Mouse (Mus musculus): ENCODE data around the gene Rad51b. TPM values are rescaled to one million over a fixed set of nuclear protein-coding genes. Genes with fewer than 3 reads are reported as not detected.
"Not testable (repeated sequence)": the region's sequence is repeated elsewhere in the genome, so short reads cannot be mapped to it uniquely, and the experiment has no call there.

Gene Rad51b
- polyA plus RNA-seq, 1 experiment from 2014 or later, result 8.0 TPM

DNA sequence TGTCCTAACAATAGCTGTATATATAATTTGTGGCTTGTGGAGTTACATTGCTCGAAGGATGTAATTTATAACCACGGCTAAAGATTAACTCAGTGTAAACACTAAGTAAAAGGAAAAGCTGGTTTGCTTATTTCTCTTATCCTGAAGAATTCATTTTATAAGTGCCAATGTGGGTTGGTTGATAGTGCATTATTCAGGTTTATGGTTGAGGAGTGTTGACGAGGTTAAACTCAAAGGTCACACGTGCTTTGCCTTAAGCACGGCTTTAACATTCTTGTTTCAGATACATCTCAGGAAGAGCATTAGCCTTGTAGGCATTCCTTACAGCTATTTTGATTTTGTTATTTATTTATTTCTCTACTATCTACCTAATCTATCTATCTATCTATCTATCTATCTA is 20.3 kb downstream of the Rad51b start:
- no peak for DNase-seq (ENCODE audit: low spot score)
- no peak for ATAC-seq (replicated peaks; ENCODE audit: low FRiP score)
- Histone ChIP-seq H3K36me3 (ENCODE audit: control insufficient read depth, insufficient read depth, low read length) (no peaks in the 10 kb centered on the region), H3K4me1 (replicated peaks; ENCODE audit: control insufficient read depth, insufficient read depth, low read length) (no peaks in the 10 kb centered on the region), H3K9ac (ENCODE audit: low read length) (no peak overlapping the region), H3K27me3 (ENCODE audit: control insufficient read depth, insufficient read depth, low read length) (no peaks in the 10 kb centered on the region), H3K4me3 (ENCODE audit: low read depth, low read length) (no peak overlapping the region), H3K4me2 (ENCODE audit: low read depth, low read length, severe bottlenecking) (no peak overlapping the region), H3K27ac (ENCODE audit: low read depth, low read length) (no peak overlapping the region), H3K9me3 (ENCODE audit: control insufficient read depth, low read length) (no peaks in the 10 kb centered on the region)
- 95% methylated on average over 5 of the region's 5 CpGs for WGBS

DNA sequence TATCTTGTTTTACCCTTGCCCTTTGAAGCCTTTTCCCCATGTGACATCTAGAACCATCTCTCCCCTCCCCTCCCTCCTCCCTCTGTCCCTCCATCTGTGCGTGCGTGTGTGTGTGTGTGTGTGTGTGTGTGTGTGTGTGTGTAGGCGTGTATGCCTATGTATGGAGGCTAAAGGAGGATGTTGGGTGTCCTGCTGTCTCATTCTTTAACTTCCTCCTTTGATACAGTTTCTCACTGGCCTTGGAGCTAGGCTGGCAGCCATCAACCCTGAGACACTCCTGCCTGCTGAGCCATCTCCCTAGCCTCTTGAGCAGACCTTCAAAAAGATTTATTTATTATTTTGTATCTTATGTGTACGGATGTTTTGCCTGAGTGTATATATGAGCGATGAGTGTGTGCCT is 23.8 kb downstream of the Rad51b start:
- no peaks in the 10 kb centered on the region for H3K4me1 ChIP-seq (replicated peaks; ENCODE audit: control insufficient read depth, insufficient read depth, low read length)
- 90% methylated on average over 5 of the region's 5 CpGs for WGBS
- ATAC-seq (replicated peaks; ENCODE audit: low FRiP score) (no peak), DNase-seq (ENCODE audit: low spot score) (no peak)
- no peak overlapping the region for H3K4me3 ChIP-seq (ENCODE audit: low read depth, low read length)
- no peak overlapping the region for H3K4me2 ChIP-seq (ENCODE audit: low read depth, low read length, severe bottlenecking)
- no peaks in the 10 kb centered on the region for H3K27me3 ChIP-seq (ENCODE audit: control insufficient read depth, insufficient read depth, low read length)
- H3K36me3 ChIP-seq (ENCODE audit: control insufficient read depth, insufficient read depth, low read length), result no peaks in the 10 kb centered on the region
- no peak overlapping the region for H3K9ac ChIP-seq (ENCODE audit: low read length)
- no peaks in the 10 kb centered on the region for H3K9me3 ChIP-seq (ENCODE audit: control insufficient read depth, low read length)
- no peak overlapping the region for H3K27ac ChIP-seq (ENCODE audit: low read depth, low read length)

GRCm38 (mm10) chr12:79322539-79322938 is 25.5 kb downstream of the Rad51b start:
- DNase-seq (ENCODE audit: low spot score), result not testable (repeated sequence)

GRCm38 (mm10) chr12:79326236-79326635 is 29.2 kb downstream of the Rad51b start:
- WGBS, result 79% methylated on average over 2 of the region's 2 CpGs
- H3K4me1 ChIP-seq (replicated peaks; ENCODE audit: control insufficient read depth, insufficient read depth, low read length), result no peaks in the 10 kb centered on the region
- no peak for ATAC-seq (replicated peaks; ENCODE audit: low FRiP score)
- no peak overlapping the region for H3K4me3 ChIP-seq (ENCODE audit: low read depth, low read length)
- DNase-seq (ENCODE audit: low spot score), result no peak
- H3K27ac ChIP-seq (ENCODE audit: low read depth, low read length), result no peak overlapping the region
- H3K9ac ChIP-seq (ENCODE audit: low read length), result no peak overlapping the region
- H3K27me3 ChIP-seq (ENCODE audit: control insufficient read depth, insufficient read depth, low read length), result no peaks in the 10 kb centered on the region
- H3K9me3 ChIP-seq (ENCODE audit: control insufficient read depth, low read length), result no peaks in the 10 kb centered on the region
- H3K36me3 ChIP-seq (ENCODE audit: control insufficient read depth, insufficient read depth, low read length), result no peaks in the 10 kb centered on the region
- H3K4me2 ChIP-seq (ENCODE audit: low read depth, low read length, severe bottlenecking), result no peak overlapping the region

More at GRCm38 (mm10) chr12:79322539-79322938, 25.5 kb downstream of the Rad51b start:
- not testable (repeated sequence) for H3K4me3 ChIP-seq (ENCODE audit: low read depth, low read length); H3K27ac ChIP-seq (ENCODE audit: low read depth, low read length); H3K27me3 ChIP-seq (ENCODE audit: control insufficient read depth, insufficient read depth, low read length); ATAC-seq (replicated peaks; ENCODE audit: low FRiP score); H3K9ac ChIP-seq (ENCODE audit: low read length); H3K4me1 ChIP-seq (replicated peaks; ENCODE audit: control insufficient read depth, insufficient read depth, low read length); H3K9me3 ChIP-seq (ENCODE audit: control insufficient read depth, low read length); H3K4me2 ChIP-seq (ENCODE audit: low read depth, low read length, severe bottlenecking); H3K36me3 ChIP-seq (ENCODE audit: control insufficient read depth, insufficient read depth, low read length)
- WGBS, result 82% methylated on average over 2 of the region's 2 CpGs

GRCm38 (mm10) chr12:79326745-79327144 is 29.7 kb downstream of the Rad51b start:
- Histone ChIP-seq H3K27me3 (ENCODE audit: control insufficient read depth, insufficient read depth, low read length) (no peaks in the 10 kb centered on the region), H3K27ac (ENCODE audit: low read depth, low read length) (no peak overlapping the region), H3K9ac (ENCODE audit: low read length) (no peak overlapping the region), H3K4me1 (replicated peaks; ENCODE audit: control insufficient read depth, insufficient read depth, low read length) (no peaks in the 10 kb centered on the region), H3K4me3 (ENCODE audit: low read depth, low read length) (no peak overlapping the region), H3K4me2 (ENCODE audit: low read depth, low read length, severe bottlenecking) (no peak overlapping the region), H3K36me3 (ENCODE audit: control insufficient read depth, insufficient read depth, low read length) (no peaks in the 10 kb centered on the region), H3K9me3 (ENCODE audit: control insufficient read depth, low read length) (no peaks in the 10 kb centered on the region)
- ATAC-seq (replicated peaks; ENCODE audit: low FRiP score) (no peak), DNase-seq (ENCODE audit: low spot score) (no peak)
- 65% methylated on average over 2 of the region's 2 CpGs for WGBS

DNA sequence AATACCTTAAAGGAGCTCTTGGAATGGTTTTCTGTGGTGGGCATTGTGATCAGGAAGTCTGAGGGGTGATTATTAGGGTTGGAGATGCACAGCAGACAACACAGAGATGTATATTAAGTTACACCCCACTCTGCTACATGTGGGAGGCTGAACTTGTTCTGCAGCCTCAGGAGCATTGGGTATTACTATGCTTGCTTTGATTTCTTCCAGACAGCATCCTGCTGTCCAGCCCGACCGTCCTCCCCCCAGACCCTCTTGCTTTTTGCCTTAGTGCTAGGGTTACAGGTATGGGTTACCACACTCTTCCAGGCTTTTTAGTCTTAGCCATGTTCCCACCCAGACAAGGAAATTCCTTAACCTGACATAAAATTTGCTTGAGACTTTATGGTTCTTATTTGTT is 30.8 kb downstream of the Rad51b start:
- Histone ChIP-seq H3K36me3 (ENCODE audit: control insufficient read depth, insufficient read depth, low read length) (no peaks in the 10 kb centered on the region), H3K4me1 (replicated peaks; ENCODE audit: control insufficient read depth, insufficient read depth, low read length) (no peaks in the 10 kb centered on the region), H3K27me3 (ENCODE audit: control insufficient read depth, insufficient read depth, low read length) (no peaks in the 10 kb centered on the region), H3K27ac (ENCODE audit: low read depth, low read length) (no peak overlapping the region), H3K9ac (ENCODE audit: low read length) (no peak overlapping the region), H3K4me3 (ENCODE audit: low read depth, low read length) (no peak overlapping the region), H3K9me3 (ENCODE audit: control insufficient read depth, low read length) (no peaks in the 10 kb centered on the region), H3K4me2 (ENCODE audit: low read depth, low read length, severe bottlenecking) (no peak overlapping the region)
- DNase-seq (ENCODE audit: low spot score) (no peak), ATAC-seq (replicated peaks; ENCODE audit: low FRiP score) (no peak)
- WGBS, result 67% methylated on average over 2 of the region's 2 CpGs

- Histone ChIP-seq H3K9ac (ENCODE audit: low read length) (no peak overlapping the region), H3K27ac (ENCODE audit: low read depth, low read length) (no peak overlapping the region), H3K27me3 (ENCODE audit: control insufficient read depth, insufficient read depth, low read length) (no peaks in the 10 kb centered on the region), H3K4me2 (ENCODE audit: low read depth, low read length, severe bottlenecking) (no peak overlapping the region), H3K9me3 (ENCODE audit: control insufficient read depth, low read length) (peaks cover 4% of the 10 kb centered on the region; the same call in 1 of the 2 replicates), H3K4me1 (replicated peaks; ENCODE audit: control insufficient read depth, insufficient read depth, low read length) (no peaks in the 10 kb centered on the region), H3K36me3 (ENCODE audit: control insufficient read depth, insufficient read depth, low read length) (no peaks in the 10 kb centered on the region), H3K4me3 (ENCODE audit: low read depth, low read length) (no peak overlapping the region)
- WGBS, result 83% methylated on average over 2 of the region's 2 CpGs
- ATAC-seq (replicated peaks; ENCODE audit: low FRiP score), result no peak
- no peak for DNase-seq (ENCODE audit: low spot score)
Observed at GRCm38 (mm10) chr12:79330571-79330970, 33.5 kb downstream of the Rad51b start.

- H3K27ac ChIP-seq (ENCODE audit: low read depth, low read length), result no peak overlapping the region
- DNase-seq (ENCODE audit: low spot score) (no peak), ATAC-seq (replicated peaks; ENCODE audit: low FRiP score) (no peak)
- H3K36me3 ChIP-seq (ENCODE audit: control insufficient read depth, insufficient read depth, low read length), result no peaks in the 10 kb centered on the region
- no peak overlapping the region for H3K4me2 ChIP-seq (ENCODE audit: low read depth, low read length, severe bottlenecking)
- no peaks in the 10 kb centered on the region for H3K27me3 ChIP-seq (ENCODE audit: control insufficient read depth, insufficient read depth, low read length)
- peaks cover 4% of the 10 kb centered on the region; the same call in 1 of the 2 replicates for H3K9me3 ChIP-seq (ENCODE audit: control insufficient read depth, low read length)
- no peak overlapping the region for H3K9ac ChIP-seq (ENCODE audit: low read length)
- no peaks in the 10 kb centered on the region for H3K4me1 ChIP-seq (replicated peaks; ENCODE audit: control insufficient read depth, insufficient read depth, low read length)
- no peak overlapping the region for H3K4me3 ChIP-seq (ENCODE audit: low read depth, low read length)
- 87% methylated on average over 4 of the region's 4 CpGs for WGBS
Observed at GRCm38 (mm10) chr12:79331722-79332121, 34.6 kb downstream of the Rad51b start.

GRCm38 (mm10) chr12:79338791-79339190 is 41.7 kb downstream of the Rad51b start:
- H3K4me1 ChIP-seq (replicated peaks; ENCODE audit: control insufficient read depth, insufficient read depth, low read length), result no peaks in the 10 kb centered on the region
- H3K27ac ChIP-seq (ENCODE audit: low read depth, low read length), result no peak overlapping the region
- ATAC-seq (replicated peaks; ENCODE audit: low FRiP score) (no peak), DNase-seq (ENCODE audit: low spot score) (no peak)
- peaks cover 4% of the 10 kb centered on the region; the same call in 1 of the 2 replicates for H3K9me3 ChIP-seq (ENCODE audit: control insufficient read depth, low read length)
- H3K4me3 ChIP-seq (ENCODE audit: low read depth, low read length), result no peak overlapping the region
- 90% methylated on average over 8 of the region's 8 CpGs for WGBS
- no peaks in the 10 kb centered on the region for H3K27me3 ChIP-seq (ENCODE audit: control insufficient read depth, insufficient read depth, low read length)
- no peak overlapping the region for H3K9ac ChIP-seq (ENCODE audit: low read length)
- H3K4me2 ChIP-seq (ENCODE audit: low read depth, low read length, severe bottlenecking), result no peak overlapping the region
- H3K36me3 ChIP-seq (ENCODE audit: control insufficient read depth, insufficient read depth, low read length), result no peaks in the 10 kb centered on the region
